Mouse (Mus musculus) lung, postnatal 0 days (tissue): Measurements from ENCODE around the gene Dclk2. TPM values are rescaled to one million over a fixed set of nuclear protein-coding genes. Genes with fewer than 3 reads are reported as not detected.

Experiments
- ATAC-seq: fragments of 200-750 bp; cut with Nextera tagmentation; 2 replicates; pipeline ENCODE4 v1.8.0; 2017; ENCODE audit warnings: moderate library complexity
- DNase-seq: peaks from one replicate; pipeline ENCODE4 v3.0.0-alpha.2; 2016; ENCODE audit warnings: low spot score
- H3K27ac ChIP-seq: fragments of 300-500 bp; sonication (generic); 2 replicates; pipeline ENCODE4 v1.5.1; 2014; ENCODE audit warnings: antibody characterized with exemption, mild to moderate bottlenecking, low read length, mixed read lengths
- H3K27me3 ChIP-seq: fragments of 300-500 bp; sonication (generic); replicated peaks from 2 replicates; pipeline ENCODE4 v1.6.1; 2014; ENCODE audit warnings: low read length, mixed read lengths; ENCODE audit not compliant: insufficient read depth
- H3K36me3 ChIP-seq: fragments of 300-500 bp; sonication (generic); 2 replicates; pipeline ENCODE4 v1.6.1; 2014; ENCODE audit warnings: low read length, mixed read lengths; ENCODE audit not compliant: insufficient read depth
- H3K4me1 ChIP-seq: fragments of 300-500 bp; sonication (generic); 2 replicates; pipeline ENCODE4 v1.6.1; 2014; ENCODE audit warnings: antibody characterized with exemption, low read depth, low read length, mixed read lengths; ENCODE audit not compliant: insufficient read depth
- H3K4me2 ChIP-seq: fragments of 300-500 bp; sonication (generic); replicated peaks from 2 replicates; pipeline ENCODE4 v1.6.1; 2014; ENCODE audit warnings: low read depth, mild to moderate bottlenecking, low read length, moderate library complexity, mixed read lengths
- H3K4me3 ChIP-seq: fragments of 300-500 bp; sonication (generic); 2 replicates; pipeline ENCODE4 v1.5.1; 2014; ENCODE audit warnings: low read depth, low read length
- H3K9ac ChIP-seq: fragments of 300-500 bp; sonication (generic); replicated peaks from 2 replicates; pipeline ENCODE4 v1.6.1; 2014; ENCODE audit warnings: low read depth, mild to moderate bottlenecking
- H3K9me3 ChIP-seq: fragments of 300-500 bp; sonication (generic); 2 replicates; pipeline ENCODE4 v1.6.1; 2016; ENCODE audit warnings: low read length, mixed read lengths
- CTCF ChIP-seq: IDR thresholded peaks from 2 replicates; pipeline ENCODE4 v1.5.1; 2016; ENCODE audit warnings: antibody characterized with exemption, mild to moderate bottlenecking
- EP300 ChIP-seq: IDR thresholded peaks from 2 replicates; pipeline ENCODE4 v1.6.1; 2016; ENCODE audit warnings: antibody characterized with exemption, mild to moderate bottlenecking, control low read depth
- WGBS: fragments of 180-500 bp; shearing (Covaris S2); extraction: QIAGEN DNeasy Blood & Tissue Kit; methylation state at CpG from one replicate; pipeline ENCODE4 v1.1.7; 2014; 5-methylcytosine and 5-hydroxymethylcytosine counted together
- polyA plus RNA-seq: library from polyadenylated mRNA; unstranded; fragments of >200 nt; fragmentation: Nextera tagmentation; extraction: Ambion mirVana; gene quantifications from 2 replicates; pipeline ENCODE4 v1.2.1, GENCODE M21; 2015

Gene Dclk2
- polyA plus RNA-seq, 1 experiment from 2014 or later, result 2.1 TPM

- no peaks in the 10 kb centered on the region for H3K36me3 ChIP-seq
- H3K27me3 ChIP-seq, result no peaks in the 10 kb centered on the region
- H3K9me3 ChIP-seq, result no peaks in the 10 kb centered on the region
- ATAC-seq (no peak), DNase-seq (no peak)
- 89% methylated on average over 9 of the region's 9 CpGs for WGBS
- H3K4me1 ChIP-seq, result no peaks in the 10 kb centered on the region
- H3K4me2 ChIP-seq, result no peak overlapping the region
- TF ChIP-seq EP300 (no peak), CTCF (no peak)
- no peak overlapping the region for H3K27ac ChIP-seq
- no peak overlapping the region for H3K4me3 ChIP-seq
- no peak overlapping the region for H3K9ac ChIP-seq
Measured at GRCm38 (mm10) chr3:86806834-86807233, 113.8 kb downstream of the Dclk2 start.

GRCm38 (mm10) chr3:86804265-86804664 is 116.4 kb downstream of the Dclk2 start:
- Histone ChIP-seq H3K4me2 (no peak overlapping the region), H3K4me1 (no peaks in the 10 kb centered on the region), H3K4me3 (no peak overlapping the region), H3K27ac (no peak overlapping the region), H3K36me3 (no peaks in the 10 kb centered on the region), H3K9me3 (no peaks in the 10 kb centered on the region), H3K9ac (no peak overlapping the region), H3K27me3 (no peaks in the 10 kb centered on the region)
- no peak for DNase-seq
- no peak for ATAC-seq
- no peak for TF ChIP-seq CTCF
- no peak for TF ChIP-seq EP300
- 86% methylated on average over 9 of the region's 9 CpGs for WGBS

GRCm38 (mm10) chr3:86802825-86803224 is 117.8 kb downstream of the Dclk2 start:
- Histone ChIP-seq H3K27me3 (no peaks in the 10 kb centered on the region), H3K27ac (no peak overlapping the region), H3K9me3 (no peaks in the 10 kb centered on the region), H3K4me3 (no peak overlapping the region), H3K36me3 (no peaks in the 10 kb centered on the region), H3K9ac (no peak overlapping the region), H3K4me2 (no peak overlapping the region), H3K4me1 (no peaks in the 10 kb centered on the region)
- TF ChIP-seq CTCF, result no peak
- TF ChIP-seq EP300, result no peak
- ATAC-seq, result no peak
- DNase-seq, result no peak
- WGBS, result 47% methylated on average over 8 of the region's 8 CpGs

DNA sequence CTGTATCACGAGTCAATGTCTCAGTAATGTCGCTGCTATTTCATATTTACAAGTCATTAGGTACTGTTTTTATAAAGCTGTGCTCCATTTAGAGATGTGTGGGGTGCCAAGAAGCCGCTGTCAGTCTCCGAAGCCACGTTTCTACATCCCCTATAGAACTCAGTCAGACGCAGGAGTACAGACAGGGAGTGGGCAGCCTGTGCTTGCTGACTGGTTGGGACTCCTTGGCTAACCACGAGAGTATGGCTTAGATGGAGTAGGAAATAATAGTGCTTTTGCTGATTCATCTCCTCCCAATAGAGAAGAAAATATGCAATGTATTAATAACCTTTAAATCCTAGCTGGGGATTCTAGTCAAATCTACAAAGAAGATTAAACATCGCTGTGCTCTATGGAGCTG is 119.8 kb downstream of the Dclk2 start:
- TF ChIP-seq EP300 (no peak), CTCF (no peak)
- Histone ChIP-seq H3K4me3 (no peak overlapping the region), H3K4me1 (no peaks in the 10 kb centered on the region), H3K9me3 (no peaks in the 10 kb centered on the region), H3K27ac (no peak overlapping the region), H3K27me3 (no peaks in the 10 kb centered on the region), H3K9ac (no peak overlapping the region), H3K4me2 (no peak overlapping the region), H3K36me3 (no peaks in the 10 kb centered on the region)
- DNase-seq (no peak), ATAC-seq (no peak)
- 74% methylated on average over 8 of the region's 8 CpGs for WGBS

DNA sequence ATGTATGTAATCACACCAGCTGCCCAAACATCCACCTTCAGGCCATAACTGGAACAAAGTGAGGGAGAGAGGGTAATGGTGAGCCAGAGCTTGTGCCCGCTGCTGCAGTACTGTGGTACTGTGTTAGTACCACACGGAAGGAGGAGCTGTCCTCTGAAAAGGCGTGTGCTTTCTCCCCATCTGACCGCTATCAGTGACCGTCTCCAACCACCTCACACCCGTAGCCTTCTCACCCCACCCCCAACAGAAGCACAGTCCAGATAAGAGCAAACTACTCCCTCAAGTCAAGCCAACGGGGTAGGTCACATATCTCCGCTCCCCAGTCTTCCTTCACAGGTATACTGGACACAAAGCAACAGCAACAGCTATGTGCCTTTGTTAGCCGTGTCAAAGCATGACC is 121.6 kb downstream of the Dclk2 start:
- peak; percentile 33; the same call in 1 of the 2 replicates for ATAC-seq
- no peak overlapping the region for H3K4me3 ChIP-seq

DNA sequence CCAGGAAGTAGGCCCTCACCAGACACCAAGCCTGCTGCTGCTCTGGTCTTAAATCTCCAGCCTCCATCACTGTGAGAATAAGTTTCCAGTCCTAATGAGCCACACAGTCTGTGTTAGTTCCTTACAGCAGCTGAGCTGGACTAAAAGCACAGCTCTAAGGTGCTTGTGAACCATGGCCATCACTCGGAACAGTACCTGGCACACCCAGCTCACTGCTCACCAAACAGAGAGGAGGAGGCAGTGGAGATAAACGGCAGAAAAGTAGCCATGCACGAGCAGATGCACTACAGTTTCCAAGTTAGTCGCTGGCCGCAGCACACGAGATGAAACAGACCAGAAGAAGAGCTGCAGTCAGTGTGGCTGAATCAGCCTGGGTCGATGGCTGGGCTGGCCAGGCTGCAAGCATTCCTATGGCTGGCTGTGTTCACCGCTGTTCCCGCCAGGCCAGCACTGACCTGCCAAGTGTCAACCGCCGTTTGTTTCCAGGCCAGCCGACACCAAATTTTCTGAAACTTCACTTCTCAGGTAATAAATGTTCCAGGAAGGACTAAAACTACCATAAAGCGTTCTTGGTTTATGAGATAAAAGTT is 122.7 kb downstream of the Dclk2 start:
- no peak for ATAC-seq
- H3K27me3 ChIP-seq, result no peaks in the 10 kb centered on the region
- H3K36me3 ChIP-seq, result no peaks in the 10 kb centered on the region
- no peak overlapping the region for H3K4me2 ChIP-seq
- H3K4me1 ChIP-seq, result 0 out of 2 replicates have a peak, but pooled peaks cover 4% of the 10 kb centered on the region
- H3K27ac ChIP-seq, result no peak overlapping the region
- 77% methylated on average over 13 of the region's 13 CpGs for WGBS
- H3K4me3 ChIP-seq, result no peak overlapping the region
- TF ChIP-seq EP300, result no peak
- H3K9ac ChIP-seq, result no peak overlapping the region
- DNase-seq, result no peak
- H3K9me3 ChIP-seq, result no peaks in the 10 kb centered on the region

More for the DNA sequence above, 121.6 kb downstream of the Dclk2 start:
- no peak for TF ChIP-seq EP300
- no peak for DNase-seq
- no peaks in the 10 kb centered on the region for H3K9me3 ChIP-seq
- no peak overlapping the region for H3K4me2 ChIP-seq
- H3K4me1 ChIP-seq, result no peaks in the 10 kb centered on the region
- H3K27me3 ChIP-seq, result no peaks in the 10 kb centered on the region
- 82% methylated on average over 9 of the region's 9 CpGs for WGBS
- no peak overlapping the region for H3K9ac ChIP-seq
- no peak overlapping the region for H3K27ac ChIP-seq
- no peaks in the 10 kb centered on the region for H3K36me3 ChIP-seq

DNA sequence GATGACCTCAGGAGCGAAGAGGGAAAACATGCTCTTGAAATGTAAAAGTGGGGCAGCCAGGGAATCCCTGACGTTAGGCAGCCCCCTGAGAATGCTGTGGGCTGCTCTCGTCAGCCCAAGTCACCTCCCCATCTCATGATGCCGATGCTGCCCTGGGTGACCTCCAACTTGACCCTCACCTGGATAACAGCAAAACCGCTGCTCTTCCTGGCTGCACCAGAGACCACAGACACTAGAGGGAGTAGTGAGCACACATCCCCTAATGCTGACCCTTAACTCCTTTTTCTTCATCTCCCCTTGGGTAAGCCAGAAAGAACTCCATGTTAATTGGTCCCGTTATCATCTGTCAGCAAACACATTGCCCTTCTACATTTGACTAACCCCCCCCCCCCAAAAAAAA is 123.9 kb downstream of the Dclk2 start:
- DNase-seq (peak; percentile 23), ATAC-seq (no peak)
- 37% methylated on average over 6 of the region's 6 CpGs for WGBS
- H3K4me1 ChIP-seq, result 0 out of 2 replicates have a peak, but pooled peaks cover 4% of the 10 kb centered on the region
- no peaks in the 10 kb centered on the region for H3K27me3 ChIP-seq
- no peak overlapping the region for H3K27ac ChIP-seq
- H3K4me2 ChIP-seq, result no peak overlapping the region
- no peaks in the 10 kb centered on the region for H3K9me3 ChIP-seq
- no peak for TF ChIP-seq EP300
- peak; percentile 71 for TF ChIP-seq CTCF
- no peak overlapping the region for H3K4me3 ChIP-seq
- H3K9ac ChIP-seq, result no peak overlapping the region
- H3K36me3 ChIP-seq, result no peaks in the 10 kb centered on the region
